Mouse (Mus musculus) adrenal gland, adult 2 months (tissue): ENCODE measurements around the gene Slc17a6. TPM values are rescaled to one million over a fixed set of nuclear protein-coding genes. Genes with fewer than 3 reads are reported as not detected.
"Not testable (repeated sequence)": the region's sequence is repeated elsewhere in the genome, so short reads cannot be mapped to it uniquely, and the experiment has no call there.

Experiments used
- DNase-seq: peaks from one replicate; pipeline ENCODE4 v3.0.0; 2021
- polyA plus RNA-seq: library from polyadenylated mRNA; depleted of rRNA; stranded (reverse); fragments of >200 nt; gene quantifications from 2 replicates; pipeline ENCODE4 v1.2.3, GENCODE M21; 2012; rRNA removed
- total RNA-seq, 2 experiments: library from RNA; stranded (reverse); gene quantifications; 2 replicates each; pipeline ENCODE4 v1.2.3; 2021

Slc17a6 gene
- total and polyA plus RNA-seq, 3 experiments, result 0.66 to 1.5 TPM; not detected in 1

- DNase-seq, result no peak
Measured at GRCm38 (mm10) chr7:51693539-51694217, 71.9 kb downstream of the Slc17a6 start.

DNA sequence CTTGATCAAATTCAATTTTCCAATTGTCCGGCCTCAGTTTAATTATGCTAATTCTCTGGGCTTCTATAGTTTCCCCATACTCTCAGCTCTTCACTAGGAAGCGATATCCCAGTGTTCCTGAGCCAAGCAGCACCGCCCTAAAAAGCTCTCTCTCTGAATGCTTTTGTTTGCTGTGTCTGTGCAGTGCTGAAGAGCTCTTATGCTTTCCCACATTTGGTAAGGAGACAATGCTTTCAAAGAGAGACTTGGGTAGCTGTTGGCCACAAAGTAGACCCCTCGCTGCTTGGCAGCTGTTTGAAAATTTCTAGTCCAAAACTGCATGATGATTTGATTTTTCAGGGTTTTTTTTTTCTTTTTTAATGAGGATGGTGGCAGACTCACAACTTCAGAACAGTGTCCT lies 72.6 kb downstream of the Slc17a6 start:
- DNase-seq, result no peak

DNA sequence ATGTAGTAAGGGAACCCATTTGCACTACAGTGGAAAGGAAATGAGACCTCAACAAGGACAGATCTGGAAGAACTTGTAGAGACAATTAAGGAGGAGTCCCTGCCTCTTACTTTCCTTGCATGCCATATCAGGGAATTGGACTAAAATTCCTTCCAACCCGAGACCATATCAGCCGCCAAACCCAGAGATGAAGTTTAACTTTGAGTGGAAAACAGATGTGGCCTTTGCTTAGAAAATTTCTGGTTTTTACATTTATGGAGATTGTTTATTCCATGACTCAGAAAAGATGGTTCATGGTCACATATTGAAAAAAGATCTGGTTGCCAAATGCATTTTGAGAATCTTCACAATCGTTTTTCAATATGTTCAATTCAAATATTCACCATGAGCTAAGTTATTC lies 87.7 kb downstream of the Slc17a6 start:
- no peak for DNase-seq

GRCm38 (mm10) chr7:51710346-51710745 lies 88.5 kb downstream of the Slc17a6 start:
- DNase-seq, result not testable (repeated sequence)

- DNase-seq, result no peak
Measured at GRCm38 (mm10) chr7:51715771-51716170, 94.0 kb downstream of the Slc17a6 start.

Other genes starting within 250 kb of the Slc17a6 start
- gene Ano5, start 111.0 kb upstream of the Slc17a6 start, total RNA-seq, result under 1 TPM; 0.29 to 0.41 TPM
- 0.02 and 0.03 TPM in 2 replicates for gene Ano5, start 111.0 kb upstream of the Slc17a6 start, polyA plus RNA-seq
- gene Gas2, start 240.0 kb downstream of the Slc17a6 start, total RNA-seq, result 10 to 100 TPM; 36.2 to 45.1 TPM
- 12.2 and 12.6 TPM in 2 replicates for gene Gas2, start 240.0 kb downstream of the Slc17a6 start, polyA plus RNA-seq
- 1 to 10 TPM; 8.2 to 10.0 TPM for gene Fancf, start 240.3 kb downstream of the Slc17a6 start, total RNA-seq
- gene Fancf, start 240.3 kb downstream of the Slc17a6 start, polyA plus RNA-seq, result 15.1 and 21.6 TPM in 2 replicates